Mouse (Mus musculus) lung, postnatal 0 days (tissue): ENCODE data around the gene Sirt6.

Source experiments
- CTCF ChIP-seq: IDR thresholded peaks from 2 replicates; pipeline ENCODE4 v1.5.1; 2016; ENCODE audit warnings: antibody characterized with exemption, mild to moderate bottlenecking
- EP300 ChIP-seq: IDR thresholded peaks from 2 replicates; pipeline ENCODE4 v1.6.1; 2016; ENCODE audit warnings: antibody characterized with exemption, mild to moderate bottlenecking, control low read depth

DNA sequence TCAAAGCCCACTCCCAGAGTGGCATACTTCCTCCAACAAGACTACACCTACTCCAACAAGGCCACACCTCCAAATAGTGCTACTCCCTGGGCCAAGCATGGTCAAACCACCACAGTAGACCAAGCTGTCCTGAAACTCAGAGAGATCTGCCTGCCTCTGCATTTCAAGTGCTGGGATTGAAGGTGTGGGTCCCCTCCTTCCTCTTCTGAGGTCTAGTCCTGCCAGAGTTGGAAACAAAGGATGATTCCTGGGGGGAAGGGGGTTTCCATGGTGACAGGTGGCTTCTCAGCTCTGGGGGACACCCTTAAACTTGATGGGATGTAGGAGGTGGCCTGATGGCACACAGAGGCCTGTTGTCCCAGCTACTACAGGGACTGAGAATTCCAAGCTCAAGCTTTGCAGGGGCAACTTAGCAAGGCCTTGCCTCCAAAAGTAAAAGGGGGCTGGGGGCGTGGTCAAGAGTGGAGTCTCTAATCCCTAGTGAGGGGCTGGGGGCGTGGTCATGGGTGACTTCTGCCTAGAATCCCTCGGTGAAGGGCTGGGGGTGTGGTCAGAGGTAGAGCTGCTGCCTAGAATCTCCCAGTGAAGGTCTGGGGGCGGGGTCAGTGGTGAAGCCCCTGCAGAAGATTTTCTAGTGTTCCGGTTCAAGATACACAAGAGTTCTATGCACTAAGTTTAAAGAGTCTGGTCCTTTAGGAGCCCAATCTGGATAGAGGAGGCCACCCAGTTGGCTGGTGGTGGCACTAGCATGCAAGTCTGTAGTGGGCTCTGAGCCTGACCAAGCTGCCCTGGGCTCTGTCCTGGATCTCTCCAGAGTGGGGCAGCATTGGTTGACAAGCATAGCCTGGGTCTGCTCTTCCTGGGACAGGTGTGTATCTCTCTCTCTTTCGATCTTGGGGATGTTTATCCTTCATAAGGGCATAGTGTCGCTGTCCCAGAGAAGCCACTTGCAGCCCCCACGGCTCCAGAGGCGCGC is 53.2 kb downstream of the Sirt6 start, which contains the start of gene Tle2:
- TF ChIP-seq CTCF (no peak), EP300 (no peak)
